Mouse (Mus musculus): ENCODE measurements around the gene Anapc5. TPM values are rescaled to one million over a fixed set of nuclear protein-coding genes. Genes with fewer than 3 reads are reported as not detected.

Gene Anapc5
- polyA plus RNA-seq (2012; rRNA removed): 332 and 419 TPM in 2 replicates

DNA sequence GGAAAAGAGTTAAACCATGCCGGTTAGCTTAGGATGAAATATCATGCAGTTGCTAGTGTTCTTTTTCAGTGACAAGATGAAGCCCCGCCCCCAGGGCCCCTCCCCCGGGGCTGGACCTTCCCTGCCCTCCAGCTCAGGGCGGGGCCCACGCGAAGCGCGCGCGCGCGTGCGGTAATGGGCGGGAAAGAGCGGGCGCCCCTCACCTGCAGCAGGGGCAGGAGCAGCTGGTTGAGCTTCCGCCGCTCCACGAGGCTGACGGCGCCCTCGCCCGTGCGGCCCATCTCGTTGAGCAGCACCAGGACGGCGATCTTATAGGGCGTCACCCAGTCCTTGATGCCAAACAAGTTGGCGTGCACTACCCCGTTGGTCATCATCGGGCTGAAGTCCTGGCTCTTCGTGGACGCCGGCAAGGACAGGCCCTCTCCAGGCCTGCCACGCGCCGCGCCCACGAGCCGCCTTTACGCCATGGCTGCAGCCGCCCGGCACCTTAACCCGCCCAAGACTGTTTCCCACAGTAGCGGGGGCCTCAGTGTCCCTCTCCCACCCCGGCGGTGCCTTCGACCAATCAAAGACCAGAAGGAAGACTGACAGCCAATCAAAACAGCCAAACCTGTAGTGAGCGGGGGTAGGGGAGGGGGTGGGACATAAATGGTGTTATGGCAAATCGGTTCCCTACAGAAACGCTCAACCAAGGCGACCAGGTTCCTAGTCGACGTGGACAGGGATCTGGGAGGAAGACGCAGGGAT lies at the start of gene Anapc5:
Anapc5 (minus strand) TSS at position 563 of the 747 bp plus-strand sequence.

GRCm38 (mm10) chr5:122849521-122850318 lies 28.6 kb upstream of the Anapc5 start, which contains the start of gene Rnf34:
Gene Rnf34, plus strand, starts transcription at chr5:122850048.

DNA sequence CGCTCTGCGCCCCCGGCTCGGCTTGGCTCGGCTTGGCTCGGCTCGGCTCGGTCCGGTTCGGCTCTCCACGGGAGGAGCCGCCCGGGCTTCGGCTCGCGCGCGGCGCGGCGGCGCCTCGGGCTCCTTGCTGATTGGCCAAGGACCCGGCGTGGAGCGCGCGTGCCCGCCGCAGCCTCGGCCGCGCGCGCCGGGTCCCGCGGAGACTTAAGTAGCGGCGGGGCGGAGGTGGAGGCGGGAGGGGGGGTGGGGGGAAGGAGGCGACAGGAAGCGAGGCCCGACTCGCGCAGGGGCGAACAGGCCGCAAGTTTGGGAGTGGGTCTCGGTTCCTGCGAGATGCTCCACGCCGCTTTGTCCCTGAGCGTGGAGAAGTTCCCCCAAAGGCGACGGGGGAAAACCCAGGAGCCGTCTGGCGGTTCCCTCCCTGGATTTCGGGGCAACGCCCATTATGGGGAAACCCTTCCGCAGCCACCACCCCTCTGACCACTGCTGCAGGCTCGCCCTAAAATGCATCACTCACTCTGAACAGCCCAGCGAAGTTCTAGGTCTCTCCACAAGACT lies 41.8 kb downstream of the Anapc5 start, which contains the start of gene Camkk2:
Camkk2 (minus strand) TSS at position 133 of the 558 bp plus-strand sequence.

Other genes with a start within 250 kb of the Anapc5 start
- gene Ift81, start 206.8 kb downstream of the Anapc5 start, polyA plus RNA-seq (2012; rRNA removed): 1.3 and 2.6 TPM in 2 replicates
- 29.4 and 39.3 TPM in 2 replicates for gene P2rx7, start 177.4 kb downstream of the Anapc5 start, polyA plus RNA-seq (2012; rRNA removed)
- gene P2rx4, start 113.8 kb downstream of the Anapc5 start, polyA plus RNA-seq (2012; rRNA removed): 35.8 and 44.9 TPM in 2 replicates
- gene Camkk2, start 41.9 kb downstream of the Anapc5 start, polyA plus RNA-seq (2012; rRNA removed): 89.8 and 92.7 TPM in 2 replicates
- 9.2 and 16.0 TPM in 2 replicates for gene Rnf34, start 28.7 kb upstream of the Anapc5 start, polyA plus RNA-seq (2012; rRNA removed)
- gene Kdm2b, start 168.5 kb upstream of the Anapc5 start, polyA plus RNA-seq (2012; rRNA removed): 31.9 and 36.7 TPM in 2 replicates
- 80.0 and 83.2 TPM in 2 replicates for gene Orai1, start 193.7 kb upstream of the Anapc5 start, polyA plus RNA-seq (2012; rRNA removed)
- gene Morn3, start 225.7 kb upstream of the Anapc5 start, polyA plus RNA-seq (2012; rRNA removed): 1.2 and 2.2 TPM in 2 replicates
- 10.8 and 12.7 TPM in 2 replicates for gene Tmem120b, start 247.1 kb upstream of the Anapc5 start, polyA plus RNA-seq (2012; rRNA removed)